Comparison of ENCODE assay signal across 8 mouse cellular contexts in genomic region chr7:24531211-24531971, GRCm38 (mm10). TPM values are rescaled to one million over a fixed set of nuclear protein-coding genes. Genes with fewer than 3 reads are reported as not detected.
DNase-seq lines count a peak whose midpoint lies in the region; ATAC-seq and TF ChIP-seq lines count a peak whose summit lies in the region.

No protein-coding gene starts in this region.

- H3K9me3 ChIP-seq in E14TG2a.4 (ENCODE audit: low read length): no peaks in the 10 kb centered on the region
- no peaks in the 10 kb centered on the region for H3K9me3 ChIP-seq in heart, embryonic 15.5 days (replicated peaks)

- ATAC-seq in heart, embryonic 15.5 days (replicated peaks; ENCODE audit: insufficient number of reproducible peaks, insufficient read depth, low FRiP score, low read depth): peak; percentile 51
- ATAC-seq in neutrophil, adult 5-6 weeks (ENCODE audit: extremely low read depth, insufficient number of reproducible peaks, low FRiP score, poor library complexity, severe bottlenecking): peak; percentile 41

- H3K9ac ChIP-seq in heart, embryonic 15.5 days: peak overlapping the region; percentile 80

- peak overlapping the region; percentile 85 for H3K4me3 ChIP-seq in E14TG2a.4 (replicated peaks; ENCODE audit: low read length)
- H3K4me3 ChIP-seq in heart, embryonic 15.5 days: peak overlapping the region; percentile 68
- peak overlapping the region; percentile 75 for H3K4me3 ChIP-seq in lung, adult 2 months (replicated peaks; ENCODE audit: extremely low read depth, low read depth, low read length)

- DNase-seq in c-Kit-positive CD71-negative TER-119-negative erythroid progenitor cells, embryonic 14.5 days (ENCODE audit: low read depth): peak; percentile 49
- peak; percentile 33 for DNase-seq in fibroblast of lung, adult 2 months (ENCODE audit: low read depth)
- DNase-seq in kidney, postnatal 25 days: peak; percentile 75 to 84
- peak; percentile 75 for DNase-seq in lung, adult 2 months
- DNase-seq in thymus, adult 18-20 months: peak; percentile 48 to 49

- WGBS in heart, embryonic 15.5 days: under 1% methylated on average over 43 of the region's 43 CpGs
- 1% methylated on average over 43 of the region's 43 CpGs for WGBS in lung, adult 2 months

- peak overlapping the region; percentile 91 for H3K4me2 ChIP-seq in heart, embryonic 15.5 days

- peaks cover 22% of the 10 kb centered on the region for H3K27me3 ChIP-seq in E14TG2a.4 (ENCODE audit: insufficient read depth, low read length)
- H3K27me3 ChIP-seq in heart, embryonic 15.5 days: no peaks in the 10 kb centered on the region

- H3K36me3 ChIP-seq in E14TG2a.4 (ENCODE audit: insufficient read depth, low read length): peaks cover 10% of the 10 kb centered on the region
- H3K36me3 ChIP-seq in heart, embryonic 15.5 days: peaks cover 24% of the 10 kb centered on the region

- peak; percentile 31 for TF ChIP-seq CTCF in E14TG2a.4 (conservative IDR thresholded peaks at IDR 0.05; ENCODE audit: low read length)
- peak; percentile 59 for TF ChIP-seq CTCF in lung, adult 2 months (IDR thresholded peaks at IDR 0.05; ENCODE audit: insufficient read depth, low read length)

- peak overlapping the region; percentile 88 for H3K27ac ChIP-seq in heart, embryonic 15.5 days

- peaks cover 61% of the 10 kb centered on the region for H3K4me1 ChIP-seq in E14TG2a.4 (replicated peaks; ENCODE audit: low read depth, low read length)
- peaks cover 26% of the 10 kb centered on the region for H3K4me1 ChIP-seq in heart, embryonic 15.5 days (replicated peaks)
- peaks cover 4% of the 10 kb centered on the region; the same call in 1 of the 2 replicates for H3K4me1 ChIP-seq in lung, adult 2 months (ENCODE audit: control insufficient read depth, insufficient read depth, low read length)

- no peak for TF ChIP-seq POLR2A in lung, adult 2 months (IDR thresholded peaks at IDR 0.05; ENCODE audit: borderline replicate concordance, extremely low read depth, low read depth, low read length)

RNA-seq across cellular contexts. Expression of gene Irgq, which starts 0.9 kb away (rescaled TPM):
- polyA plus RNA-seq in heart, embryonic 15.5 days (2015; fragmentation: Nextera tagmentation; extraction: Ambion mirVana): 6.0 and 8.3 TPM in 2 replicates
- polyA plus RNA-seq in lung, adult 2 months (2012; rRNA removed): 14.7 and 16.5 TPM in 2 replicates
- total RNA-seq in neutrophil, adult 5-6 weeks (2017): 12.4 and 14.0 TPM in 2 replicates

RNA-seq across cellular contexts. Expression of gene Pinlyp, which starts 14.5 kb away (rescaled TPM):
- polyA plus RNA-seq in heart, embryonic 15.5 days (2015; fragmentation: Nextera tagmentation; extraction: Ambion mirVana): 0.46 TPM in 1 of 2 replicates, not detected in the other
- polyA plus RNA-seq in lung, adult 2 months (2012; rRNA removed): 0.15 and 24.2 TPM in 2 replicates
- not detected in 2 replicates for total RNA-seq in neutrophil, adult 5-6 weeks (2017)

RNA-seq across cellular contexts. Expression of gene Xrcc1, which starts 14.7 kb away (rescaled TPM):
- 56.6 and 83.1 TPM in 2 replicates for polyA plus RNA-seq in heart, embryonic 15.5 days (2015; fragmentation: Nextera tagmentation; extraction: Ambion mirVana)
- polyA plus RNA-seq in lung, adult 2 months (2012; rRNA removed): 36.9 and 40.5 TPM in 2 replicates
- 38.4 and 56.0 TPM in 2 replicates for total RNA-seq in neutrophil, adult 5-6 weeks (2017)

RNA-seq across cellular contexts. Expression of gene AC161166.1, which starts 19.1 kb away (rescaled TPM):
- 0.25 and 0.29 TPM in 2 replicates for polyA plus RNA-seq in heart, embryonic 15.5 days (2015; fragmentation: Nextera tagmentation; extraction: Ambion mirVana)
- polyA plus RNA-seq in lung, adult 2 months (2012; rRNA removed): not detected in 2 replicates
- not detected in 2 replicates for total RNA-seq in neutrophil, adult 5-6 weeks (2017)

RNA-seq across cellular contexts. Expression of gene Zfp428, which starts 24.6 kb away (rescaled TPM):
- 37.5 and 40.8 TPM in 2 replicates for polyA plus RNA-seq in heart, embryonic 15.5 days (2015; fragmentation: Nextera tagmentation; extraction: Ambion mirVana)
- polyA plus RNA-seq in lung, adult 2 months (2012; rRNA removed): 7.1 and 12.1 TPM in 2 replicates
- total RNA-seq in neutrophil, adult 5-6 weeks (2017): 0.49 TPM in 1 of 2 replicates, not detected in the other

Comparison
In these comparisons a context has a peak if more than half of its experiments do, and no peak if none do; other contexts are left out.
1. Peak in every context shown above with its lines: DNase-seq, ATAC-seq, H3K4me3 ChIP-seq and H3K27ac ChIP-seq.